ENCODE assay signal across 17 mouse cellular contexts in genomic region chr10:117714928-117715500, GRCm38 (mm10).
"Had no signal": no experiment of that assay in that cellular context is flagged by ENCODE, and none has a peak within 500 bp of the region (broad histone marks: within the 10 kb centered on the region; RNA-seq: fewer than 3 reads in every experiment).

No protein-coding gene starts in this region.

- H3K27me3 ChIP-seq: lung, embryonic 15.5 days had no signal

- H3K4me3 ChIP-seq: lung, embryonic 15.5 days had no signal

- H3K36me3 ChIP-seq: lung, embryonic 15.5 days had no signal

- H3K4me2 ChIP-seq: lung, embryonic 15.5 days; midbrain, embryonic 11.5 days had no signal

- H3K27ac ChIP-seq: liver, embryonic 14.5 days; lung, embryonic 15.5 days had no signal

- DNase-seq: kidney, adult 18-20 months; kidney, adult 9 months; kidney, postnatal 14 days; kidney, postnatal 4 days; left cerebral cortex, postnatal 4 days; lung, adult 18-20 months; lung, postnatal 10 days; lung, postnatal 36 days; midbrain, embryonic 14.5 days; right cerebral cortex, adult 18-20 months; right cerebral cortex, postnatal 25 days; thymus, adult 2 months; thymus, postnatal 14 days; thymus, postnatal 4 days had no signal

- H3K9ac ChIP-seq: liver, embryonic 14.5 days; lung, embryonic 15.5 days had no signal

- H3K9me3 ChIP-seq: lung, embryonic 15.5 days had no signal
